Mouse (Mus musculus): ENCODE results near the gene Mrpl38.
"Not testable (repeated sequence)": the region's sequence is repeated elsewhere in the genome, so short reads cannot be mapped to it uniquely, and the experiment has no call there.

Mrpl38 gene

GRCm38 (mm10) chr11:116093771-116094565, 44.7 kb downstream of the Mrpl38 start:
- DNase-seq (ENCODE audit: low spot score in 2 of 2), result no peak

DNA sequence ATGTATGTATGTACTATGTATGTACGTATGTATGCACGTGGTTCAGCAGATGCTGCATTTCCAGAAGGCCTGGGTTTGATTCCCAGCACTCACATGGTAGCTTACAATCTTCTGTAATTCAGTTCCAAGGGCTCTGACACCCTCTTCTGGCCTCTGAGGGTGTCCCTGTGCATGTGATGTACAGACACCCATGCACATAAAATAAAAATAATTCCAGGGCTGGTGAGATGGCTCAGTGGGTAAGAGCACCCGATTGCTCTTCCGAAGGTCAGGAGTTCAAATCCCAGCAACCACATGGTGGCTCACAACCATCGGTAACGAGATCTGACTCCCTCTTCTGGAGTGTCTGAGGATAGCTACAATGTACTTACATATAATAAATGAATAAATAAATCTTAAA, 45.7 kb downstream of the Mrpl38 start:
- not testable (repeated sequence) for DNase-seq (ENCODE audit: low spot score in 2 of 2)

- no peak for DNase-seq (ENCODE audit: low spot score in 2 of 2)
These were observed 47.1 kb downstream of the Mrpl38 start for GRCm38 (mm10) chr11:116091591-116091990.

DNA sequence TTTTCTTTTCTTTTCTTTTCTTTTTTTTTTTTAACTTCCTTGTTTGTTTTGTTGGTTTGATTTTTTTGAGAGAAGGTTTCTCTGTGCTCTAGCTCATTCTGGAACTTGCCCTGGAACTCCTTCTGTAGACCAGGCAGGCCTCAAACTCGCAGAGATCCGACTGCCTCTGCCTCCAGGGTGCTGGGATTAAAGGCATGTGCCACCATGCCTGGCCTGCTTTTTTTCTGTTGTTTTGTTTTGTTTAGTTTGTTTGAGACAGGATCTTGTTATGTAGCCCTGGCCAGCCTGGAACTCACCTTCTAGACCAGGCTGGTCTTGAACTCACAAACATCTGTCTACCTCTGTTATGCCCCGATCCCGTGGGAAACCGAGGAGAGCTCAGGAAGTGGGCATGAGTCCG, 49.1 kb downstream of the Mrpl38 start:
- DNase-seq (ENCODE audit: low spot score in 2 of 2), result no peak

DNA sequence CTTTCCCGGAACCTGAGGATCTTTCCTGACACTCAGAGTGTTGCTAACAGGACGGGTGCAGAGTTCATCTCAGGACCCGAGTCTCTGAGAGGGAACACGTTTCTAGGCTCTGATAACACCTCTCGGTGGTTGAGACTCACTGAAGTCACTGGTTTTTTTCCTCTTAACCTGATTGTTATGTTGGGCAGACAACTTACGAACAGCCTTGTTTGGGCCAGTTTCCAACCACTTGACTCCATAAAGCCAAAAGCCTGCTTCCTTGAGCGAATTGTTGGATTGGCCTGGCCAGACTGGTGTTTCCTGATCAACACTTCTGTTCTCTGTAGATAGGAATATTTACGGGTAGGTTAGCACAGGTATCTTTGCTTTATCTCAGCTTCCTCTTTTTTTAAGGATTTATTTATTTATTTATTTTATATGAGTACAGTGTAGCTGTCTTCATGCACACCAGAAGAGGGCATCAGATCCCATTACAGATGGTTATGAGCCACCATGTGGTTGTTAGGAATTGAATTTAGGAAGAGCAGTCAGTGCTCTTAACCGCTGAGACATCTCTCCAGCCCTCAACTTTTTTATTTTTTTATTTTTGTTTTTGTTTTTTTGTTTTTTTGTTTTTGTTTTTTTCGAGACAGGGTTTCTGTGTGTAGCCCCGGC, 49.8 kb downstream of the Mrpl38 start:
- DNase-seq (ENCODE audit: low spot score in 2 of 2), result no peak

DNA sequence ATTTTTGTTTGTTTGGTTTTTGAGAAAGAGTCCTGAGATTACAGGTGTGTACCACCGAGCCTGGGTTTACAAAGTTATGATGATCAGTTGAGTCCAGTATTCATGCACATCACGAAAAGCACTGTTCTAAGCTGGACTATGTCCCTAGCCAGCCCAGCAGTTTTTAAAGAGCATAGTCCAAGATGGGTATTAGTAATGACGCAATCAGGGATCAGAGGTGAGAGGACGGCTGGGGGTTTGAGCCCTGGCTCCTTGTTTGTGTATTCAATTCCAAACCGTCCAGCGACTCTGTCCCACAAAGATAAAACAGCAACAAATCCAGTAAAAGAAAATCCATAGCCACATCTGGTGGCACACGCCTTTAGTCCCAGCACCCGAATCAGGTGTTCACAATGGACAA, 50.5 kb downstream of the Mrpl38 start:
- no peak for DNase-seq (ENCODE audit: low spot score in 2 of 2)

DNA sequence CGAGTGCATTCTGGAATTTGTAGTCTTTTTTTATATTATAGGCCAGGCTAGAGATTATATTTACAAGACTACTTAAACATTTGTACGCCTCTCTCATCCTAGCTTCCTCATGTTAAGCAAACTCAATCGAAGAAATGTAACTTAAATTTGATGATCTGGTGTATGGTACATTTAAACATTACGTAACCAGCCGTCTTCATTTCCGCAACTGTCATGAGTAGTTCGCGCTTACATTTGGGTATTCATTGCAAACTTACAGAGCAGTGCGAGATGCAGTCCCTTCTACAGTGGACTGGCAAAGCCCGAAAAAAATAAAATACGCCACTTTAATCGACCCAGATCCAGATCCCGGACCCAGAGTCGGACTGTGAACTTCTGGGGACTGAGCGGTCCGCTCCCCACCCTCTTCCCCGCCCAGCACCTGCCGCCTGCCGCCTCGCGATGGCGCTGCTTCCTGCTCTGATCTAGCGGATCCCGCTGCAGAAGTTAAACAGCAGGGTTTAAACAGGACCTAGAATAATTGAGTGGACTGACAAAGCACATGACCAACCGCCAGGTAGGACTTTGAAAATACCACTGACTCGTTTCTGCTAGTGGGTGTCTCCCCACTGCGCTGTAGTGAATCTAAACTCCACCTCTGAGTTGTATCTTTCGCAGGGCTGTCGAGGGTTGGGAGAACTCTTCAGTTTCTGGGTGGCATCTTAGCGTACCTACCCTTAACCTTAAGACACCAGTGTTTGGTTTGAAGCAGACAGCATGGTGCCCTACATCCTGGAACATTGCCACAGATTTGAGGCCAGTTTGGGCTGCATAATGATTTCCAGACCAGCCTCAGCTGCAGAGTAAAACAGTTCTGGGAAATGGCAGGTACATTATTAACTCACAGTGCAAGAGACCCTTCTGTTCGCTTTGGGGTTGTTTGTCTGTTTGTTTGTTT, 51.2 kb downstream of the Mrpl38 start:
- peak; percentile 68 to 82 for DNase-seq (ENCODE audit: low spot score in 2 of 2)

DNA sequence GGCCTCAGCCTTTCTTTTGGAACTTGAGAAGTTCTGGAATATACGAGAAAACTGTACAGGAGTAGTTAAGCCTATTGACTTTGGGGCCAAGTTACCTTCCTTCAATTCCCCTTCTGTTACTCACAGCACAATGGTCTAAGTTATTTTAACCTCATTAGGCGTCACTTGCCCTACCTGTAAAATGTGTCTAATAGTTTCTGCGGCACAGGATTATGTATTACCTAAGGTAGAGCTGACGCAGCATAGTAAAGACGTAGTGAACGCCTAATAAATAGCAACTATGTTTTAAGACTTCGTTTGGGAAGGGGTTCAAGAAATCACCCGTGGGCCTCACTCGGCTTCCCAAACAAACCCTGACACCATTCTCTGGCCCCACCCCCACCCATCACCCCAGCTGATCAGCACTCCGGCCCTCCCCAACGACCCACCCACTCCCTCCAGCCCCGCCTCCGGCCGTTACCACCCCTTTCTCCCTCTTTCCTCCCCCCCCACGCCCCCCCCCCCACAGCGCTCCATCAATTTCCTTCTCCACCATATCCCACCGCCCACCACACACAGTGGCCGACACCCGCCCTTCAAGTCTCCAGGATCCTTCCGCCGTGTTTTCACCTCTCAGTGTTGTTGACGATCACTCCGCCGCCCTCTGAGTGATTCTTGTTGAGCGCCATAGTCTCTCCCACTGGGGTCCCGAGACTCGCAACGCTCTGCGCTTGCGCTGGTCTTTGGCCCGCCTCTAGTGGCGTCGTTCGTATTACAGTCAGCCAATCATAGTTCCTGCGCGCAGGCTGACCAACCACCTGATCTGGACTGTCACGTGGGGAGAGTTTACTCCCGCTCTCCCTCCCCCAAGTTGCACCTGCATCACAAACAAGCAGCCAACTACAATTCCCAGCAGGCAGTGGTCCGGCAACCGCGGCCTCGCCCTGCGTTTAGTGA, 52.1 kb downstream of the Mrpl38 start, which contains the start of gene Wbp2:
TSS of gene Wbp2 (minus strand) at position 738 of the 936 bp plus-strand sequence.
- DNase-seq (ENCODE audit: low spot score in 2 of 2), result peak; percentile 94 to 99

DNA sequence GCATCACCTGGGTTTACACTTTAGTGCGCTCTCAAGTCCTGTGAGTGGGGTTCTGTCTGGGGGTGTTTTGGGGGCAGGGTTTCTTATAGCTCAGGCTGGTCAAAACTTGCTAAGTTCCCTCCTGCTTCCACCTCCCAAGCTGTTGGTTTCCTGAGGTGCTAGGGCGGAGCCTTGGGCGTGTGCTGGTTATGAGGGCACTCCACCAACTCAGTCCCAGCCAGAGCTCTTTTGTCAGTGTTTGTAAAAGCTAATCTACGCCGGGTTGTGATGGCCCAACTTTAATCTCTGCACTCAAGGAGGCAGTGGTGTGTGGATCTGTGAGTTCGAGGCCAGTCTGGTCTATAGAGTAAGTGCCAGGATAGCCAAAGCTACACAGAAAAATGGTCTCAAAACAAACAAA, 54.5 kb downstream of the Mrpl38 start:
- no peak for DNase-seq (ENCODE audit: low spot score in 2 of 2)

GRCm38 (mm10) chr11:116083096-116083672, 55.5 kb downstream of the Mrpl38 start:
- no peak for DNase-seq (ENCODE audit: low spot score in 2 of 2)
